Mouse (Mus musculus) small intestine, adult 2 months (tissue): ENCODE results near the gene Mark2. TPM values are rescaled to one million over a fixed set of nuclear protein-coding genes. Genes with fewer than 3 reads are reported as not detected.

Source experiments
- H3K27ac ChIP-seq: fragments of 200-500 bp; 2 replicates; pipeline ENCODE4 v1.5.1; 2012; ENCODE audit warnings: low read depth, low read length, control low read depth, inconsistent platforms; ENCODE audit not compliant: insufficient read depth
- H3K27me3 ChIP-seq: fragments of 200-500 bp; 2 replicates; pipeline ENCODE4 v1.6.1; 2012; ENCODE audit warnings: mild to moderate bottlenecking, moderate library complexity, low read length, inconsistent platforms; ENCODE audit not compliant: control insufficient read depth, insufficient read depth
- H3K36me3 ChIP-seq: fragments of 200-500 bp; 2 replicates; pipeline ENCODE4 v1.6.1; 2012; ENCODE audit warnings: mild to moderate bottlenecking, low read length, control low read depth, inconsistent platforms; ENCODE audit not compliant: control insufficient read depth, insufficient read depth
- H3K4me1 ChIP-seq: fragments of 200-500 bp; 2 replicates; pipeline ENCODE4 v1.6.1; 2012; ENCODE audit warnings: low read length, inconsistent platforms, mixed read lengths; ENCODE audit not compliant: control insufficient read depth, insufficient read depth, insufficient read length
- H3K4me3 ChIP-seq: fragments of 200-500 bp; 2 replicates; pipeline ENCODE4 v1.5.1; 2012; ENCODE audit warnings: low read depth, mild to moderate bottlenecking, control low read depth, inconsistent platforms, low read length, moderate library complexity
- CTCF ChIP-seq: fragments of 200-500 bp; IDR thresholded peaks from 2 replicates; pipeline ENCODE4 v1.5.1; 2012; ENCODE audit warnings: low read depth, mild to moderate bottlenecking, control low read depth, inconsistent platforms, low read length, moderate library complexity, mixed read lengths; ENCODE audit not compliant: insufficient replicate concordance, insufficient read length; ENCODE audit errors: extremely low read depth
- POLR2A ChIP-seq: fragments of 200-500 bp; IDR thresholded peaks from 2 replicates; pipeline ENCODE4 v1.6.1; 2012; ENCODE audit warnings: low read depth, mild to moderate bottlenecking, control low read depth, inconsistent platforms, low read length, moderate library complexity
- WGBS: fragments of 180-500 bp; shearing (Covaris S2); methylation state at CpG from one replicate; pipeline ENCODE4 v1.1.7; 2018; 5-methylcytosine and 5-hydroxymethylcytosine counted together
- polyA plus RNA-seq: library from polyadenylated mRNA; depleted of rRNA; stranded (reverse); fragments of >200 nt; gene quantifications from 2 replicates; pipeline ENCODE4 v1.2.3, GENCODE M21; 2012

Mark2 gene
- polyA plus RNA-seq, 1 experiment, result 279 TPM

- TF ChIP-seq POLR2A, result peak; percentile 29; the same call in 1 of the 2 replicates
- no peak for TF ChIP-seq CTCF
- Histone ChIP-seq H3K36me3 (peaks cover 5% of the 10 kb centered on the region), H3K27ac (peak overlapping the region; percentile 100), H3K4me3 (peak overlapping the region; percentile 60), H3K4me1 (peaks cover 12% of the 10 kb centered on the region; the same call in 1 of the 2 replicates), H3K27me3 (no peaks in the 10 kb centered on the region)
- 9% methylated on average over 15 of the region's 15 CpGs for WGBS
These were observed 46.5 kb downstream of the Mark2 start for GRCm38 (mm10) chr19:7295071-7295658.

GRCm38 (mm10) chr19:7294098-7294876, 47.4 kb downstream of the Mark2 start:
- H3K36me3 ChIP-seq, result peaks cover 12% of the 10 kb centered on the region
- 23% methylated on average over 8 of the region's 8 CpGs for WGBS
- peak overlapping the region; percentile 100 for H3K27ac ChIP-seq
- H3K4me3 ChIP-seq, result peak overlapping the region; percentile 60
- no peaks in the 10 kb centered on the region for H3K27me3 ChIP-seq
- TF ChIP-seq CTCF (no peak), POLR2A (no peak)
- peaks cover 12% of the 10 kb centered on the region; the same call in 1 of the 2 replicates for H3K4me1 ChIP-seq

GRCm38 (mm10) chr19:7291958-7292709, 49.5 kb downstream of the Mark2 start:
- 73% methylated on average over 7 of the region's 7 CpGs for WGBS
- no peak overlapping the region for H3K4me3 ChIP-seq
- TF ChIP-seq CTCF (no peak), POLR2A (no peak)

GRCm38 (mm10) chr19:7289767-7290166, 51.9 kb downstream of the Mark2 start:
- Histone ChIP-seq H3K27ac (no peak overlapping the region), H3K4me3 (no peak overlapping the region), H3K36me3 (peaks cover 42% of the 10 kb centered on the region), H3K4me1 (peaks cover 6% of the 10 kb centered on the region; the same call in 1 of the 2 replicates), H3K27me3 (no peaks in the 10 kb centered on the region)
- WGBS, result 2% methylated on average over 2 of the region's 2 CpGs
- no peak for TF ChIP-seq POLR2A
- no peak for TF ChIP-seq CTCF

More at GRCm38 (mm10) chr19:7291958-7292709, 49.5 kb downstream of the Mark2 start:
- Histone ChIP-seq H3K27ac (no peak overlapping the region), H3K27me3 (no peaks in the 10 kb centered on the region), H3K4me1 (peaks cover 12% of the 10 kb centered on the region; the same call in 1 of the 2 replicates), H3K36me3 (peaks cover 20% of the 10 kb centered on the region)

GRCm38 (mm10) chr19:7288288-7288687, 53.4 kb downstream of the Mark2 start:
- no peaks in the 10 kb centered on the region for H3K27me3 ChIP-seq
- 89% methylated on average over 3 of the region's 3 CpGs for WGBS
- H3K4me1 ChIP-seq, result peaks cover 6% of the 10 kb centered on the region; the same call in 1 of the 2 replicates
- H3K27ac ChIP-seq, result no peak overlapping the region
- peaks cover 57% of the 10 kb centered on the region for H3K36me3 ChIP-seq
- H3K4me3 ChIP-seq, result no peak overlapping the region
- TF ChIP-seq POLR2A, result no peak
- no peak for TF ChIP-seq CTCF

- WGBS, result 84% methylated on average over 12 of the region's 12 CpGs
- Histone ChIP-seq H3K27ac (no peak overlapping the region), H3K4me1 (no peaks in the 10 kb centered on the region; the same call in 1 of the 2 replicates), H3K36me3 (peaks cover 72% of the 10 kb centered on the region), H3K27me3 (no peaks in the 10 kb centered on the region), H3K4me3 (no peak overlapping the region)
- no peak for TF ChIP-seq POLR2A
These were observed 54.9 kb downstream of the Mark2 start for GRCm38 (mm10) chr19:7286563-7287315.
